Mouse (Mus musculus) adrenal gland, adult (tissue): ENCODE measurements around the gene Smok2b.
"Not testable (repeated sequence)": the region's sequence is repeated elsewhere in the genome, so short reads cannot be mapped to it uniquely, and the experiment has no call there.

Source experiments
- DNase-seq, 2 experiments: peaks; one replicate each; pipeline ENCODE4 v3.0.0; 2022 to 2023; ENCODE audit warnings: low spot score in 1 of 2; ENCODE audit not compliant: inconsistent age in 2 of 2

Smok2b gene

DNA sequence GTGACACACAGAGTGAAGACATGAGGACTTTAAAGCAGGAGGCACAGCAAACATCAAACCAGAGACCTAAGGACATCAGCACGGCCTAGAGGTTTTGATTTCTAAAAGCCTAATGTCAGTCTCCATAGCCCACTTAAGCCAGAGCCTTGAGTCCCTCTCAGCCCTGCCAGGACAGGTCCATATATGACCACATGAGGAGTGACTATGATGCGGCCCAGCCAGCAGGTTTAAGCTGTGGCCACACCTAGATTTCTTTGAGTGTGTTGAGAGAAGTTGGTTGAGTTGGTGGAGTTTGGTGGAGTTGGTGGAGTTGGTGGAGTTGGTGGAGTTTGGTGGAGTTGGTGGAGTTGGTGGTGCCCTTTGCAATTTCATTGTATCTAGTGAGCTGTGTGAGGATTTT is at the start of gene Smok2b:
Gene Smok2b (plus strand): TSS at position 301 of the 400 bp plus-strand sequence.
- DNase-seq, result not testable (repeated sequence)

- not testable (repeated sequence) for DNase-seq
Observed at GRCm38 (mm10) chr17:13180491-13180890, 49.6 kb upstream of the Smok2b start.

DNA sequence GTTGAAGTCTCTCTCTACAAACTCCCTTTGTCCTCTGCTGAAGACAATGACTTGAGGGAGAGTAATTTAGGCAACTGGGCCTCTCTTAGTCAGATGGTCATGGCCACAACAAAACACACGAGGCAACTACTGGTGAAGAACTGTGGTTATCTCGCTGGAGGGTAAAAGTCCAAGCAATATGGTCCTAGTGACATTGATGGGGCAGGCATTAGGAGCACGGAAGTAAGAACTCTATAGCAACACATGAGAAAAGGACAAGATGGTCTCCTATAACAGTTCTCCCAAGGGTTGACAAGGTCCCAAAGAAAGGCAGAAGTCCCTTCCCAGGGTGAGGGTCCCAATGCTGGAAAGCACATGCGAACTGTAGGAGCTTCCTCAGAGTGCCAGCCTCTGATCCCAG is 47.3 kb upstream of the Smok2b start:
- not testable (repeated sequence) for DNase-seq

- DNase-seq, result not testable (repeated sequence)
Observed at GRCm38 (mm10) chr17:13184514-13184913, 45.5 kb upstream of the Smok2b start.

- DNase-seq, result not testable (repeated sequence)
Observed at GRCm38 (mm10) chr17:13186541-13186940, 43.5 kb upstream of the Smok2b start.

GRCm38 (mm10) chr17:13187621-13188020 is 42.4 kb upstream of the Smok2b start:
- peak in 1 of 2 experiments; percentile 57 for DNase-seq

DNA sequence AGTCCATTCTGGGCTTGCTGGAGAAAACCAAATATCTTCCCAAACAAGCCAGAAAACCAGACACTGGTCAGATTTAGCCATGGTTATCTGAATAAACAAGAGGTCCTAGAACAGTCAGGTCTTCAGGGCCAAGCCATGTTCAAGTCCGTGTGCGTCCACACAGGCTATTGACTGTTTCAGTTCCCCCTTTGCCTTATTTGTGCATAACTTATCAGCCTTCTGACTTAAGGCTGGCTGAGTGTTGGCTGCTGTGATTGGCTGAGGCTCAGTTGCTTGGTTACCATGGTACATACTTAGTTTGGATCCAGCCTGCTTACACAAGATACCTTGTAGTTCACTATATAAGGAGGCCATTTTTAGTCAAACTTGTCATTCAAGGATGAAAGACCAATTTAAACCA is 41.2 kb upstream of the Smok2b start:
- DNase-seq, result not testable (repeated sequence)

DNA sequence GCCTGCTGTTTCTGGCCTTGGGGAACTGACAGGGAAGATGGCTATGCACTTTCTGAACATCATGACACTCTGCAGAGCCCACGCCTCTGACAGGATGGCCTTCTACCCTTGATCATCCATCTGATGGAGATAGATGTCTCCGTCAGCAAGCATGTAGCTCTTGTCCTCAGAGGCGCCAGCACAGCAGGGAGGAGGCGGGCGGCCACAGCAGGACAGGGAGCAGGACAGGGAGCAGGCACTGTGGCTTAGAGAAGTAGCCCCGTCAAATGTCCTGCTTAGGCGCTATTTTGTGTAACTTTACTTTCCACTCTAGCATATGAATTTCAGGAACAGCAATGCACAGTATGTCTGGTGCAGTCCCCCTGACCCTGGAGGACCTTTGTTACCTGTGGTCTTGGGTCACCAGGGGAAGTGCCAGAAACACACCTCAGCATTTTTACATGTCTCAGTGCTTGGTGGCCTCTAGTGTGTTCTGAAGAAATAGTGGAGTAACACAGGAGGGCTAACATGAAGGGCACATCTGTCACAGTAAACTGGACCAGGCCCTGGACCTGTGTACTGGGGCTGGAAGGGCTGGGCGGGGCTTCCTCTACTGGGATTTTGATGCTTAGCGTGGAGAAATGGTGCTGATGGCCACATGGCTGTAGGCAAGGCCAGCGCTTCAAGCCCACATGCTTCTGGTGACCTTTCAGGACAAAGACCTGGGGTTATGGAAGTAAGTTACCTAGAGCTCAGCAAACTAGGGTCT is 39.0 kb upstream of the Smok2b start:
- not testable (repeated sequence) for DNase-seq

- not testable (repeated sequence) for DNase-seq
Observed at GRCm38 (mm10) chr17:13196486-13196885, 33.6 kb upstream of the Smok2b start.

GRCm38 (mm10) chr17:13198812-13199211 is 31.2 kb upstream of the Smok2b start:
- DNase-seq, result not testable (repeated sequence)

- peak in 1 of 2 experiments; percentile 54 for DNase-seq
Observed at GRCm38 (mm10) chr17:13199880-13200409, 30.1 kb upstream of the Smok2b start.

DNA sequence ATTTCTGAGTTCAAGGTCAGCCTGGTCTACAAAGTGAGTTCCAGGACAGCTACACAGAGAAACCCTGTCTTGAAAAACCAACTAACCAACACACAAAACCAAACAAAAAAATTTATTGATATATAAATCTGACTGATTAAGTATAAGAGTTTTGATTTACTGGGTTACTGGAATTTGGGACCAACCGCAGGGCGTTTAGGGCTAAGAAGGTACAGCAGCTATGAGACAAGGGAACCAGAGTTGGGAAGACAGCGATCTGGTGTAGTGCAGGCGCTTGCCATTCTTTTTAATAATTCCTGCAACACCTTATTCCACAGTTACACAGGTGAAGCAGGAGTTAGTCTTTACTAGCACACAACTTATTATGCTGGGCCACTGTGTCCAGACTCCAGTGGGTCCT is 28.5 kb upstream of the Smok2b start:
- DNase-seq, result not testable (repeated sequence)

DNA sequence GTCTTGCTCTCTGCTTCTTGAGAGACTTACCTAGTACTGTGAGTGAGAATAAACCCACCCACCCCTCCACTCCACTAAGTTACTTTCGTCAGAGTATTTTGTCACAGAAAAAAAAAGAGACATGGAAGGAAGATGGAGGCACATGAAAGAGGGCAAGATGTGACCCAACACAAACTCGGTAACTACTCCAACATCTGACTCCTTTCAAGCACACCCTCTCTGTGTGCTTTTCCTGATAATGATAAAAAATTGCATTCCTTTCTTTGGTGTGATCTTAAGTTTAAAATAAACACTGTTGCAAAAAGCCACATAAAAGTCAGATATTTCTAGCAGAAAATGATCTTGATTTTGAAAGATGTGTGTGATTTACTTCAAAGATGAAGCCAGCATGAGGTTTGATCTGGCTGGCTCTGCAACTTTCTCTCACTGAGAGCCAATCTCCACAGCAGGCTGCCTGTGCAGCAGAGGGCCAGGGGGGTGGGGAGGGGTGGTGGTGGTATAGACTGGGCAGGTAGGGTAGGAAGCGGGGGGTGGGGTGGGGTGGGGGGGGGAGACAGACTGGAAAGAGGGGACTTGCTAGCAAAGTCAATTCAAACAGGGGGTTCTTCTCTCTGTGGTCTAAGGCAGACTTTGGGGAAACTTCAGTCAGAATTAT is 27.5 kb upstream of the Smok2b start:
- DNase-seq, result not testable (repeated sequence)

DNA sequence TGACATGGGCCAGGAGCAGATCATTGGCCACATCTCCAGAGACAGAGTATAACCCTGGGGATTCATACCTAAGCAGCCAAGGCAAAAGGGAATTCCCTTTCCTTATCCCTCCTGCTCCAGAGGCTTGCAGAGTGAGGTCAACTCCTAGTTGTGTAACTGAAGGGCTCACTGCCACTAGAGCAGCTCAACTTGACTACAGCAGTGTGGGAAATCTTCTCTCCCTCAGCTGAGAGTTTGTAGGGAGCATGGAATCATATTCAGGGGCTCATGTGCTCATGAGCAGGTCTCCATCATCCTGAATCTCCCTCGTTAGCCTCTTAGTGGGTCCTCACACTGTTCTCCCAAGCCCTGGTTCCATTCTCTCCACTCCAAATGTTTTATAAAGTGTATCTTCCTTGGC is 24.8 kb upstream of the Smok2b start:
- DNase-seq, result not testable (repeated sequence)

DNA sequence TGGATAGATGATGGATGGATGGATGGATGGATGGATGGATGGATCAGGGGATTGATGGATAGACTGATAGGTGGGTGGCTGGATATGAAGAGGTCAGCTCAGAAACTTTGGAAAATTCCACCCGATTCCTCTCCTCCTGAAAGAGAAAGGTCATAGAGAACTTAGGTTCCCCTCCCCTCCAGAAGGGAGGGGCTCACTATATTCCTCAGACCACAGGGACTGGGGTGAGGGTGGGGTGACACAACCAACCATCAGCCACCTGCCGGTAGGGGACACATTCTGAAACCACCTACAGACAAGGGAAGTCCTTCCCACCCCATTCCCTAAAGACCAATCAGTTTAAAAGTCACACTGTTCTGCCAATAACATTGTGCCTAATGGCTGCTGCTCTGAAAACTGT is 23.6 kb upstream of the Smok2b start:
- DNase-seq, result no peak

DNA sequence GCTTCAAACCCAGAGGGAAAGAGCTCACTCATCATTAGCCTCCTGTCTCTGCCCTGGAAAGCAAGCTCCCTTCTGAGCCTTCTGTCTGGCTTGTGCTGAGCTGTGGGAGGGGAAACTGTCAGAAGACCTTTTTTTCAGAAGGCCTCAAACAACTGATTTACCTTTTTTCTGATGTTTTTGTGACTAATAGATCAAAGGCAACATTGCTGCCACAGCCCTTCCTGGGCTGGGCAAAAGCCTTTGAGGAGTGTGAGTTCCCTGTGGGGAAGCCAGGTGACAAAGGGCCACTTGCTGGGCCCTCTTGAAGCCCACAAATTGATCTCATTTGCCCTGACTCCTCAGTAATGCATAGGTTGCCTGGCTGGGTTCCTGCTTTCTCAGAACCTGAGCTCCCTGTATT is 21.6 kb upstream of the Smok2b start:
- not testable (repeated sequence) for DNase-seq

- DNase-seq, result no peak
Observed at GRCm38 (mm10) chr17:13212136-13212850, 17.8 kb upstream of the Smok2b start.

- DNase-seq, result no peak
Observed at GRCm38 (mm10) chr17:13214169-13214568, 15.9 kb upstream of the Smok2b start.

DNA sequence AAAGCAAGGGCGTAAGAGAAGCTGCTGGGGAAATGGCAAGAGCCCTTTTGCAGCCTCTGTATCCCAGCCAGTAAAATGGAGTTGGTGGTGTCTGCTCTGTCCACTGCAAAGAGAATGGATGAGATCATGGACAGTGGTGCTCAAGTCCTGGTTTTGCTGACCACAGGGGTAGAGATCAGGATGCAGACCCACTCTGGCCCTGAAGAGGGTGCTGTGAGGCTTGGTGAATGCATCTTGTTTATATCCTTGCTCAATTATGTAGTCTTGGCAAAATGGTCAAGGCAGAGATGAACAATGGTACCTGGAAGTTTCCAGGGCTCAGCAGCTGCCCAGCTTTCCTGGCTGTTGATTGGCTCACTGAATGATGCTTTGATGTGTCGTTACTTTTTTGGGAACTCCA is 14.5 kb upstream of the Smok2b start:
- DNase-seq, result no peak

- no peak for DNase-seq
Observed at GRCm38 (mm10) chr17:13220888-13221287, 9.2 kb upstream of the Smok2b start, which contains the start of gene Smok2a. Gene Smok2a (plus strand): TSS chr17:13221188.

DNA sequence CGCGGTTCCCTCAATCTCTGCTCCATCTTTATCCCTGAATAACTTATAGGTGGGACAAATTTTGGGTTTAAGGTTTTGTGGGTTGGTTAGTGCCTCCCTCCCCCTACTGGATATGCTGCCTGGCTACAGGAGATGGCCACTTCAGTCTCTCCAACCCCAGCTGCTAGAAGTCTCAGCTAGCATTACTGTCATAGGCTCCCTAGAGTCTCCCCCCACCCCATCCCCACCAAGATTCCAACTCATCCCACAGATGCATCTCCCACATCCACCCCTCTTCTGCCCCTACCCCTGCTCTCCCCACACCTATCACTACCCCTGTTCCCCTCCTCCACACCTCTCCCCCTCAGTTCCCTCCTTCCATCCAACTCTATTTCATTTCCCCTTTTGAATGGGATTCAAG is 8.1 kb upstream of the Smok2b start:
- not testable (repeated sequence) for DNase-seq
